Mouse (Mus musculus): ENCODE results near the gene Tm7sf3. TPM values are rescaled to one million over a fixed set of nuclear protein-coding genes. Genes with fewer than 3 reads are reported as not detected.

Tm7sf3 gene
- polyA plus RNA-seq (2014; fragmentation: Illumina TruSeq; extraction: RNeasy Lipid Tissue Mini Kit (QIAGEN cat#74804); ENCODE audit: low read depth, low replicate concordance), result 58.6 TPM

GRCm38 (mm10) chr6:146642276-146643183 is at the start of gene Tm7sf3, which contains the start of gene Med21:
Tm7sf3 (minus strand) TSS chr6:146642824.
Med21 (plus strand) TSS chr6:146642547.

DNA sequence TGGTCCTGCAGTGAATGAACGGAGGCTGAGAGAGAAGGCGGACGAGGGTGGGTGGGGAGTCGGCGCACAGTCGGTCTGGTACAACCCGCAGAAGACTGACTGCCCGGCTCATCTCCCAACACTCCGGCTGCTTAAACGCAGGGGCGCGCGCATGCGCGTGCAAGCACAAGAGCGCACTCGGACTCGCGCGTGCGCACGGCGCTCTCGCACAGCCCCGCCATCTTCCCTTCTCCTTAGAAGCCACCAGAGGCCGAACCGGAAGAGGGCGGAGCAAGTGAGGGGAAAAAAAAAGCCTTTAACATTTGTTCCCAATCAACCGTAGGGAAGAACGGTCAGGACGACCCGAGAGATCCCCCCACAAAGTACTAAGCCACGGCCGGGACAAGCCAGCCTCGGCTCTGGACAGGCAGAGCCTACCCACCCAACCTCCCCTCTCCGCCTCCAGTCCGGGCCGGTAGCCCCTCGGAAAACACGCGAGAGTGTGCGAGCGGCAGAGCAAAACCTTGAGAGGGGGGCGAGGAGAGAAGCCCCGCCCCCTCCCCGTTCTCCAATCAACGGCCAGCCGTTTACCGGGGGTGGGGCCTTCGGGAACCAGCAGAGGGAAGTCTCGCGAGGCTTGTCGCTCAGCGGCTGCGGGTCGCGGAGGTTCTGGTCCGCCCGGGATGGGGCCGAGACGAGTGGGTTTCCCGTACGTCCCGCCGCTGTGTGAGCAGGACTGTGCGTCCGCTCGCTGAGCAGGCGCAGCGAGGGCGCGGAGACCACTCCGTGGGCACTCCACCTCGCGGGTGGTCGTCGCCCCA is 65.1 kb downstream of the Tm7sf3 start, which contains the start of gene Ints13:
Gene Ints13, minus strand, starts transcription at position 526 of the 800 bp plus-strand sequence.

GRCm38 (mm10) chr6:146576903-146577302 is 65.7 kb downstream of the Tm7sf3 start, which contains the start of gene Fgfr1op2:
Fgfr1op2 (plus strand) TSS chr6:146577203.

Other genes with a start within 250 kb of the Tm7sf3 start
- gene Itpr2, start 140.6 kb downstream of the Tm7sf3 start, polyA plus RNA-seq (2014; fragmentation: Illumina TruSeq; extraction: RNeasy Lipid Tissue Mini Kit (QIAGEN cat#74804); ENCODE audit: low read depth, low replicate concordance), result 15.2 TPM
- 265 TPM for gene Fgfr1op2, start 65.6 kb downstream of the Tm7sf3 start, polyA plus RNA-seq (2014; fragmentation: Illumina TruSeq; extraction: RNeasy Lipid Tissue Mini Kit (QIAGEN cat#74804); ENCODE audit: low read depth, low replicate concordance)
- gene Ints13, start 65.0 kb downstream of the Tm7sf3 start, polyA plus RNA-seq (2014; fragmentation: Illumina TruSeq; extraction: RNeasy Lipid Tissue Mini Kit (QIAGEN cat#74804); ENCODE audit: low read depth, low replicate concordance), result 98.4 TPM
- gene Med21, start 277 bp downstream of the Tm7sf3 start, polyA plus RNA-seq (2014; fragmentation: Illumina TruSeq; extraction: RNeasy Lipid Tissue Mini Kit (QIAGEN cat#74804); ENCODE audit: low read depth, low replicate concordance), result 330 TPM
- gene Stk38l, start 82.2 kb upstream of the Tm7sf3 start, polyA plus RNA-seq (2014; fragmentation: Illumina TruSeq; extraction: RNeasy Lipid Tissue Mini Kit (QIAGEN cat#74804); ENCODE audit: low read depth, low replicate concordance), result 29.2 TPM
- 5.7 TPM for gene Arntl2, start 153.2 kb upstream of the Tm7sf3 start, polyA plus RNA-seq (2014; fragmentation: Illumina TruSeq; extraction: RNeasy Lipid Tissue Mini Kit (QIAGEN cat#74804); ENCODE audit: low read depth, low replicate concordance)
- not detected for gene Smco2, start 207.3 kb upstream of the Tm7sf3 start, polyA plus RNA-seq (2014; fragmentation: Illumina TruSeq; extraction: RNeasy Lipid Tissue Mini Kit (QIAGEN cat#74804); ENCODE audit: low read depth, low replicate concordance)
- 87.5 TPM for gene Ppfibp1, start 245.7 kb upstream of the Tm7sf3 start, polyA plus RNA-seq (2014; fragmentation: Illumina TruSeq; extraction: RNeasy Lipid Tissue Mini Kit (QIAGEN cat#74804); ENCODE audit: low read depth, low replicate concordance)